Mouse (Mus musculus) heart, embryonic 16.5 days (tissue): Measurements from ENCODE around the gene Soga1. TPM values are rescaled to one million over a fixed set of nuclear protein-coding genes. Genes with fewer than 3 reads are reported as not detected.

Source experiments
- ATAC-seq: fragments of 200-750 bp; cut with Nextera tagmentation; replicated peaks from 2 replicates; pipeline ENCODE4 v1.8.0; 2017; ENCODE audit warnings: moderate number of reproducible peaks; ENCODE audit not compliant: insufficient read depth, low FRiP score; ENCODE audit errors: extremely low read depth
- H3K27ac ChIP-seq: fragments of 300-500 bp; sonication (generic); 2 replicates; pipeline ENCODE4 v1.5.1; 2014; ENCODE audit warnings: mild to moderate bottlenecking, low read length, control low read depth, moderate library complexity
- H3K27me3 ChIP-seq: fragments of 300-500 bp; sonication (generic); 2 replicates; pipeline ENCODE4 v1.6.1; 2014; ENCODE audit warnings: low read length, mixed read lengths; ENCODE audit not compliant: control insufficient read depth, insufficient read depth
- H3K36me3 ChIP-seq: fragments of 300-500 bp; sonication (generic); 2 replicates; pipeline ENCODE4 v1.6.1; 2014; ENCODE audit not compliant: control insufficient read depth, insufficient read depth
- H3K4me1 ChIP-seq: fragments of 300-500 bp; sonication (generic); 2 replicates; pipeline ENCODE4 v1.6.1; 2014; ENCODE audit warnings: low read length, mixed read lengths; ENCODE audit not compliant: control insufficient read depth, insufficient read depth
- H3K4me2 ChIP-seq: fragments of 300-500 bp; sonication (generic); 2 replicates; pipeline ENCODE4 v1.6.1; 2014; ENCODE audit warnings: low read depth, mild to moderate bottlenecking, control low read depth, low read length
- H3K4me3 ChIP-seq: fragments of 300-500 bp; sonication (generic); 2 replicates; pipeline ENCODE4 v1.5.1; 2014; ENCODE audit warnings: mild to moderate bottlenecking, control low read depth, low read length
- H3K9ac ChIP-seq: fragments of 300-500 bp; sonication (generic); 2 replicates; pipeline ENCODE4 v1.6.1; 2014; ENCODE audit warnings: low read length, control low read depth
- H3K9me3 ChIP-seq: fragments of 300-500 bp; sonication (generic); replicated peaks from 2 replicates; pipeline ENCODE4 v1.6.1; 2016; ENCODE audit warnings: low read length; ENCODE audit not compliant: control insufficient read depth
- WGBS: fragments of 180-500 bp; shearing (Covaris S2); extraction: QIAGEN DNeasy Blood & Tissue Kit; methylation state at CpG from one replicate; pipeline ENCODE4 v1.1.7; 2014; 5-methylcytosine and 5-hydroxymethylcytosine counted together
- polyA plus RNA-seq: library from polyadenylated mRNA; unstranded; fragments of >200 nt; fragmentation: Nextera tagmentation; extraction: Ambion mirVana; gene quantifications from 2 replicates; pipeline ENCODE4 v1.2.1, GENCODE M21; 2015

Gene Soga1
- polyA plus RNA-seq, result 1.7 and 3.1 TPM in 2 replicates

DNA sequence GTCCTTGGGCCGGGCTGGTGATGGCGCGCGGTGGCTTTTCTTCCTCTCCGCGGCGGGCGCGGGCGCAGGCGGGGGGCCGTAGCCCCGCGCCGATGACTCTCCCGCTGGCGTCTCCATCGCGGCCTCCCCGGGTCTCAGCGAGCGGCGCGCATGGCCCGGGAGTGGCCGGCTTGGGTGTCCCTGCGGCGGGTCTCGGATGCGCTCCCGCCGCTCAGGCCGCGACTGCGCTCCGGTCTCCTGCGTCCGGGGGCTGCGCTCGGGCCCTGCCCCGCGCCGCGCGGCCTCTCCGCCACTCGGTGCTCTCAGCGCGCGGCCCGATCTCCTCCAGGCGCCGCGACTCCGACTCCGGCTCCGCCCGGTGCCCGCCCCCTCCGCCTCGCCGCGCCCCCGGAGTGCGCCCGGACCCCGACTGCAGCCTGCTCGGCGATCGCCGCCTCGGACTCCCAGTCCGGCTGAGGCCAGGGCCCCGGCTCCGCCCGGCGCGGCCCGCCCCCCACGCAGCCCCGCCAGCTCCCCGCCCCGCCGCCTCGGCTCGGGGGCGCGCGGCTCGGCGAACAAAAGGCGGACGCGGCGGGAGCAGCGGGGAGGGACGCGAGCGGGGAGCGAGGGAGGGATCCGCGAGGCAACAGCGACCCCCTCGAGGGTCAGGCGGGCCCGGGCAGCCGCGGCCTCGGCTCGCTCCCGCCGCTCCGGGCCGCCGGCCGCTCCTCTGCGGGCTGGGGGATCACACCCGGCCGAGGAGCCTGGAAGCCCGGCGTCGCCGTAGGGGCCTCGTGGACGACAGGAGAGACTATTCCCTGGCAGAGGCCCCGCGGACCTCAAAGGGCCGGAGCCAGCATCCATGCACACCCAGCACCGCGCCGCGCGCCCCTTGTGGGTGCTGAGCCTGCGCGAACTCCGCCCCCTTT, at the start of gene Soga1:
TSS of gene Soga1 (minus strand) at position 462 of the 908 bp plus-strand sequence.
- H3K27me3 ChIP-seq, result no peaks in the 10 kb centered on the region
- H3K27ac ChIP-seq, result peak within 1 kb of the TSS; percentile 88
- H3K4me3 ChIP-seq, result peak within 1 kb of the TSS; percentile 86
- ATAC-seq, result peak; percentile 85
- peak within 1 kb of the TSS; percentile 91 for H3K4me2 ChIP-seq
- H3K9me3 ChIP-seq, result no peaks in the 10 kb centered on the region
- H3K4me1 ChIP-seq, result peaks cover 38% of the 10 kb centered on the region
- no peaks in the 10 kb centered on the region for H3K36me3 ChIP-seq
- WGBS, result under 1% methylated on average over 86 of the region's 136 CpGs
- peak within 1 kb of the TSS; percentile 91 for H3K9ac ChIP-seq

DNA sequence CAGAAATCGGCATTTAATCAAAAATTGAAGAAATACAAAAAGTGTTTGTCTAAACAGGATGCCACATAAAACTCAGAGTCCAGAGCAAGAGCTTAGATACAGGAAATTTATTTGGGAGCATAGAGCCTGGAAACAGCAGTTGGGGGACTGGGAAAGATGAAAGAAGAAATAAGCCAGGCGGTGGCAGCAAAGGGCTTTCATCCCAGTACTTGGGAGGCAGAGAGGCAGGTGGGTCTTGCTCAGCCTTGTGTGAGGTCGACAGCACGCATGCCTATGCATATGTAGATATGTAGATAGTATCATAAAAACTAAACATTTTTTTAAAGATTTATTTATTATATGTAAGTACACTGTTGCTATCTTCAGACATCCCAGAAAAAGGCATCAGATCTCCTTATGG, 49.0 kb upstream of the Soga1 start:
- Histone ChIP-seq H3K4me1 (0 out of 2 replicates have a peak, but pooled peaks cover 4% of the 10 kb centered on the region), H3K9ac (no peak overlapping the region), H3K27me3 (no peaks in the 10 kb centered on the region), H3K9me3 (no peaks in the 10 kb centered on the region), H3K4me3 (no peak overlapping the region), H3K27ac (no peak overlapping the region), H3K4me2 (no peak overlapping the region), H3K36me3 (peaks cover 4% of the 10 kb centered on the region; the same call in 1 of the 2 replicates)
- no peak for ATAC-seq
- WGBS, result 59% methylated on average over 4 of the region's 4 CpGs

DNA sequence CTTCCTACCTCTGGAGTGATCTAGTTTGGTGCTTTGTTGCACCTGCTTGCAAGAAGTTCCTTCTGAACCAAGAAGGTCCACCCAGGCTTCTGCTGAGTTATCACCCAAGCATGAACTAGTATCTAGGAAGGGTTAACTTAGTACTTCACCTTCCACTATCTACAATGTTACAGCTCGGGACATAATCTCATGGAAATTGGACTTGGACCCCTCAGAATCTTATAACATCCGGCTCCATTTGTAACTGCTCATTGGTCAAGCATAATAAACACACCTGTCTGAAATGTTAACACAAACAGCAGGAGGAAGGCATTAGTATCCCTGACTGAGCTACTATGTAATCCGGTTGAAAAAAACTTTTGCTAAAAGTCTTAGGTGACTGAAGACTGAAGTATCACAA, 48.3 kb upstream of the Soga1 start:
- Histone ChIP-seq H3K27me3 (no peaks in the 10 kb centered on the region), H3K4me2 (no peak overlapping the region), H3K4me1 (0 out of 2 replicates have a peak, but pooled peaks cover 4% of the 10 kb centered on the region), H3K4me3 (no peak overlapping the region), H3K27ac (no peak overlapping the region), H3K36me3 (peaks cover 6% of the 10 kb centered on the region; the same call in 1 of the 2 replicates), H3K9ac (no peak overlapping the region), H3K9me3 (no peaks in the 10 kb centered on the region)
- no peak for ATAC-seq
- 85% methylated on average over 3 of the region's 3 CpGs for WGBS

DNA sequence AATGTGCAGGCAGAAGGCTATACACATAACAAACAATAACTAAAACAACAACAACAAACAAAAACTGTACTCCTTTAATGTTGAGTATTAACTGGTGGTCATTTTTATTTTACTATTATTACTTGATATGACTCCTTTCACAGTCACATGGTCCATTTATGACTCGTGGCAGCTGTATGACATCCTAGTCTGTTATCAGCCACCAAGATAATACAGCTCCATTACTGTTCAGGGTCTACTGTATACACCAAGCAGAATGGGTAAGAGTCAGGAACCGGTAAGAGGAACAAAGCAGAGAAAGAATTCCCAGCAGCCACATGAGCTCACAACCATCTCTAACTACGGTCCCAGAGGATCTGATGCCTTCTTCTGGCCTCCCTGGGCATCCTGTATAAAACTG, 46.2 kb upstream of the Soga1 start:
- Histone ChIP-seq H3K4me2 (no peak overlapping the region), H3K4me1 (0 out of 2 replicates have a peak, but pooled peaks cover 4% of the 10 kb centered on the region), H3K27me3 (no peaks in the 10 kb centered on the region), H3K9ac (no peak overlapping the region), H3K27ac (no peak overlapping the region), H3K9me3 (no peaks in the 10 kb centered on the region), H3K36me3 (peaks cover 17% of the 10 kb centered on the region; the same call in 1 of the 2 replicates), H3K4me3 (no peak overlapping the region)
- 64% methylated on average over 3 of the region's 3 CpGs for WGBS
- no peak for ATAC-seq

DNA sequence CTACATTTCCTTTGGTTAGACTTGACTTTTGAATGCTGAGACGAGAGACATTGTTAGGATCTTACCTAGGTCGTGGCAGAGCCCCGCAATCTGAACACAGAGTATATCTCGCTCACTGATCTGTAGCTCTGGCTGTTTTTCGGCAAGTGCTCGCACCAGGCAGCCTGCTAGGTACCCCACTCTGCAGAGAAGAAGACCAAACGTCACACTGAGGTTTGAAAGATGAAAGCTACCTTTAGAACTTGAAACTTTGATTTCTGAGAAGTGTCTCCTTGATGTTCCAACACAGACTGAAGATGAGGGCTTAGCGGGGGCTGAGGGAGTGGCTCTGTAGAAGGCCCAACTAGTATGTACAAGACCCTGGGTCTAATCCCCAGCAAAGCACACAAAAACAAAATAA, 42.7 kb upstream of the Soga1 start:
- H3K36me3 ChIP-seq, result peaks cover 24% of the 10 kb centered on the region; the same call in 1 of the 2 replicates
- no peak overlapping the region for H3K27ac ChIP-seq
- no peak overlapping the region for H3K9ac ChIP-seq
- H3K4me1 ChIP-seq, result 0 out of 2 replicates have a peak, but pooled peaks cover 4% of the 10 kb centered on the region
- H3K4me2 ChIP-seq, result no peak overlapping the region
- ATAC-seq, result no peak
- H3K27me3 ChIP-seq, result no peaks in the 10 kb centered on the region
- H3K4me3 ChIP-seq, result no peak overlapping the region
- H3K9me3 ChIP-seq, result no peaks in the 10 kb centered on the region
- 83% methylated on average over 8 of the region's 8 CpGs for WGBS

DNA sequence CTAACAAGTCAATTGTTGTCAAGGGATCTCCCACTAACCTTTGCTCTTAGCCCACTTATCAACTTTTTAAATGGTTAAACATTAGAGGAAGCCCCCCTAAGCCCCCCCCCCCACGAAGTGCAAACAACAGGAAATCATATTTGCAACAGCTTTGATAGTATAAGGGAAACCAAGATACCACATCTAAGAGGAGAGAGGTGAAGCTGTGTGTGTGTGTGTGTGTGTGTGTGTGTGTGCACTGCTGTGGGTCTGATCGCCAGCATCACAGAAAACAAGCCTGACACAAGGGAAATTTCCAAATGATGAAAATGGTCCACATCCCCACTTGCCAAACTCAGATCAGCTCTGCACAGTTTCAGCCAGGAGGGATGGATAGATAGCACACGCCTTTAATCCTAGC, 40.0 kb upstream of the Soga1 start:
- H3K27me3 ChIP-seq, result no peaks in the 10 kb centered on the region
- no peaks in the 10 kb centered on the region for H3K4me1 ChIP-seq
- no peak overlapping the region for H3K27ac ChIP-seq
- peaks cover 26% of the 10 kb centered on the region for H3K36me3 ChIP-seq
- H3K9ac ChIP-seq, result no peak overlapping the region
- no peak overlapping the region for H3K4me2 ChIP-seq
- 64% methylated on average over 3 of the region's 3 CpGs for WGBS
- no peaks in the 10 kb centered on the region for H3K9me3 ChIP-seq
- no peak overlapping the region for H3K4me3 ChIP-seq
- ATAC-seq, result no peak

DNA sequence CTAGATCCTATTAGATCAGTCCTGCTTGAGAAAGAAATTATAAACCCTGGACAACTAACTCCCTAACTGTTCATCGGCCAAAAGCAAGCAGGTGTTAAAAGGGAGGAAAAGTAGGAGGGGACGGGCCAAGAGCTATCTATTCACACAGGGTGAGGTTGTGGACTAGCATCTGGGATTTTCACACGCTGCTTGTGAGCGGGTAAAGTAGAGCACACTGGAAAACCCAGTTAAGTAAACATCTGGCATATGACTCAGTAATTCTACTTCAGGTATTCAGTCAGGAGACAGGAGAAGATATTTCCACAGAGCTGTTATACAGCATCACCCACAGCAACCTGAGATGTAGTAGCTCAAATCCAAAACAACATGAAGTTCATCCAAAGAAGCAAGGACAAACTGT, 39.5 kb upstream of the Soga1 start:
- Histone ChIP-seq H3K4me2 (no peak overlapping the region), H3K36me3 (peaks cover 29% of the 10 kb centered on the region), H3K27ac (no peak overlapping the region), H3K4me3 (no peak overlapping the region), H3K9me3 (no peaks in the 10 kb centered on the region), H3K9ac (no peak overlapping the region), H3K27me3 (no peaks in the 10 kb centered on the region), H3K4me1 (no peaks in the 10 kb centered on the region)
- 78% methylated on average over 4 of the region's 4 CpGs for WGBS
- ATAC-seq, result no peak

DNA sequence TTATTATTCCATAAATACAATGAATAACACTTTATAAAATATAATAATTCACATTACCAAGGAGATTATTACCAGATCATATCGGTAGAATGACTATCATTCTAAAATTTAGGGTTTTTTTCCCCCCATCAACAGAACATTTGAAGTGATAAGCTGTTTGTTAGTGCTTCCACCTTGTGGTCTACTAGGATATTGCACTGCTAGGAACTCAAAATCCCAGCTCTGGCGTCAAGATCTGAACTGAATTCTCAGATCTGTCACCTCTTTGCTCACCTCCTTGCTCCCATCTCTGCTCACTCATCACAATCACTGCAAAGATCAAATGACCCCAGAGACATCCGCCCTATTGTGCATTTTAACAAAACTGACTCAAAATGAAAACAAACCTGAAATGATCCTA, 37.9 kb upstream of the Soga1 start:
- H3K4me1 ChIP-seq, result no peaks in the 10 kb centered on the region
- no peak overlapping the region for H3K4me3 ChIP-seq
- H3K9ac ChIP-seq, result no peak overlapping the region
- peaks cover 31% of the 10 kb centered on the region for H3K36me3 ChIP-seq
- no peaks in the 10 kb centered on the region for H3K9me3 ChIP-seq
- H3K27ac ChIP-seq, result no peak overlapping the region
- no peak overlapping the region for H3K4me2 ChIP-seq
- WGBS, result 13% methylated on average over 3 of the region's 3 CpGs
- no peak for ATAC-seq
- H3K27me3 ChIP-seq, result no peaks in the 10 kb centered on the region

DNA sequence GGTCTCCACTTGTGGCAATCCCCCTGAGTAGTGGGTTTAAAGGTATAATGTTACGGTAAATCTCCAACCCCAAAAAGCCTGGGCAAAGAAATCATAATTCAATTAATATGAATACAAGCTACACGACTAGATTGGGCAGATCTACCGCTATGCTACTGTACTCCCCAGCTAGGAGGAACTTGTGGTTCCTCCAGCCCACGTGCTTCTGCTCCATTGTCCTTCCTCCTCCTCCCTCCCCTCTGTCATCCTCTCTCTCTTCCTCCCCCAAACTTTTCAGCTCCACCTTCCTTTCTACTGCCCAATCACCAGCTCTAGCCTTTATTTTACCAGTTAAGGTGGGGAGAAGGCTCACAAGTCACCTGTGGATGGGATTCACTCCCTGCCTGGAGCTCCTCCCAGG, 29.2 kb upstream of the Soga1 start:
- Histone ChIP-seq H3K4me1 (no peaks in the 10 kb centered on the region), H3K36me3 (peaks cover 17% of the 10 kb centered on the region), H3K27ac (no peak overlapping the region), H3K4me3 (no peak overlapping the region), H3K27me3 (no peaks in the 10 kb centered on the region), H3K4me2 (no peak overlapping the region), H3K9ac (no peak overlapping the region), H3K9me3 (no peaks in the 10 kb centered on the region)
- ATAC-seq, result no peak
- 79% methylated on average over 4 of the region's 4 CpGs for WGBS
